In the genomic region with DNA sequence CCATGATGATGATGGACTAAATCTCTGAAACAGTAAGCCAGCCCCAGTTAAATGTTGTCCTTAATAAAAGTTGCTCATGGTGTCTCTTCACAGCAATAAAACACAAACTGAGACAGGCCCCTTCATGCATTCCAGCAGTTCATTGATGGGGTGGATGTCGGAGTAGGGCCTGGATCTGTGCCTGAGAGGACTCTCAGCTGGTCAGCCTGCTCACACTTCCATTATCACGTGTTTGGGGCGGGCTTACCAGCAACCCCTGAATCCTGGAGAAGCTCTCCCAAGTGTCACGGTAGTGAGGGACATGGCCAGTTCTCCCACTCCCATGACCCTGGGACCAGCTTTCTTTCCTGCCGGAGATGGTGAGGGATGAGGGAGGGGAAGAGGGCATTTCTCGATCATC, we compare ENCODE assay signal across 25 mouse cellular contexts. TPM values are rescaled to one million over a fixed set of nuclear protein-coding genes. Genes with fewer than 3 reads are reported as not detected.
DNase-seq lines count a peak whose midpoint lies in the region; ATAC-seq and TF ChIP-seq lines count a peak whose summit lies in the region.
"Had no signal": no experiment of that assay in that cellular context is flagged by ENCODE, and none has a peak within 500 bp of the region (broad histone marks: within the 10 kb centered on the region; RNA-seq: fewer than 3 reads in every experiment).

No protein-coding gene starts in this region.

- H3K9me3 ChIP-seq in kidney, embryonic 16.5 days (ENCODE audit: low read length) = no peaks in the 10 kb centered on the region
- H3K9me3 ChIP-seq in lung, postnatal 0 days (ENCODE audit: low read length) = no peaks in the 10 kb centered on the region
- H3K9me3 ChIP-seq: forebrain, embryonic 10.5 days; forebrain, embryonic 13.5 days; heart, embryonic 10.5 days; heart, embryonic 13.5 days had no signal

- H3K9ac ChIP-seq in kidney, embryonic 16.5 days (replicated peaks; ENCODE audit: low read length) = no peak overlapping the region
- no peak overlapping the region for H3K9ac ChIP-seq in lung, postnatal 0 days (replicated peaks; ENCODE audit: low read depth)
- H3K9ac ChIP-seq: forebrain, embryonic 13.5 days; heart, embryonic 13.5 days had no signal

- no peaks in the 10 kb centered on the region for H3K27me3 ChIP-seq in kidney, adult 2 months (replicated peaks; ENCODE audit: control insufficient read depth, insufficient read depth, low read length)
- H3K27me3 ChIP-seq in kidney, embryonic 16.5 days (ENCODE audit: insufficient read depth, low read length) = no peaks in the 10 kb centered on the region
- H3K27me3 ChIP-seq in lung, postnatal 0 days (replicated peaks; ENCODE audit: insufficient read depth, low read length) = no peaks in the 10 kb centered on the region
- H3K27me3 ChIP-seq: forebrain, embryonic 13.5 days had no signal

- ATAC-seq in kidney, embryonic 16.5 days (ENCODE audit: low FRiP score, low TSS enrichment) = no peak
- peak; percentile 56; the same call in 1 of the 2 replicates for ATAC-seq in lung, postnatal 0 days
- ATAC-seq: activated CD4-positive, CD25-positive, alpha-beta regulatory T cell, adult 4 months; forebrain, embryonic 13.5 days; forebrain, embryonic 16.5 days had no signal

- H3K36me3 ChIP-seq in kidney, adult 2 months (ENCODE audit: control insufficient read depth, insufficient read depth, low read length) = no peaks in the 10 kb centered on the region
- H3K36me3 ChIP-seq in kidney, embryonic 16.5 days (ENCODE audit: insufficient read depth, low read length) = no peaks in the 10 kb centered on the region
- no peaks in the 10 kb centered on the region for H3K36me3 ChIP-seq in lung, postnatal 0 days (ENCODE audit: insufficient read depth, low read length)
- H3K36me3 ChIP-seq: forebrain, embryonic 10.5 days; heart, embryonic 10.5 days; heart, embryonic 13.5 days had no signal

- H3K4me3 ChIP-seq in kidney, adult 2 months (ENCODE audit: insufficient read depth, low read depth, low read length) = no peak overlapping the region
- no peak overlapping the region for H3K4me3 ChIP-seq in kidney, embryonic 16.5 days (ENCODE audit: low read length)
- H3K4me3 ChIP-seq in lung, postnatal 0 days (ENCODE audit: low read depth, low read length) = no peak overlapping the region
- H3K4me3 ChIP-seq: forebrain, embryonic 10.5 days; forebrain, embryonic 13.5 days; heart, adult 2 months; heart, embryonic 10.5 days; heart, embryonic 13.5 days had no signal

- no peak for TF ChIP-seq CTCF in kidney, adult 2 months (conservative IDR thresholded peaks at IDR 0.05; ENCODE audit: insufficient read depth, insufficient read length, low read depth, low read length)
- TF ChIP-seq CTCF in lung, postnatal 0 days (IDR thresholded peaks at IDR 0.05) = no peak

- peak; percentile 12 for DNase-seq in kidney, adult 2 months
- peak; percentile 33 for DNase-seq in kidney, postnatal 14 days
- no peak for DNase-seq in kidney, postnatal 25 days
- DNase-seq in lung, postnatal 0 days (ENCODE audit: low spot score) = peak; percentile 49
- DNase-seq in lung, postnatal 36 days = peak; percentile 22
- no peak for DNase-seq in urinary bladder, adult 2 months (ENCODE audit: low spot score)
- DNase-seq in right cerebral cortex, postnatal 36 days (ENCODE audit: low spot score in 2 of 2) = no peak
- DNase-seq: adrenal gland, adult 8-10 months; adrenal gland, postnatal 25 days; cerebellum, adult 11-12 months; cerebellum, adult 8-10 months; cerebellum, postnatal 10 days; cerebellum, postnatal 36 days; gastrocnemius, postnatal 10 days; gastrocnemius, postnatal 36 days; heart, adult 2 months; heart, postnatal 14 days; heart, postnatal 4 days had no signal

- no peaks in the 10 kb centered on the region for H3K4me1 ChIP-seq in kidney, adult 2 months (ENCODE audit: control insufficient read depth, insufficient read depth, low read length)
- H3K4me1 ChIP-seq in kidney, embryonic 16.5 days (ENCODE audit: insufficient read depth, low read length) = peaks cover 35% of the 10 kb centered on the region
- H3K4me1 ChIP-seq in lung, postnatal 0 days (ENCODE audit: insufficient read depth, low read depth, low read length) = 0 out of 2 replicates have a peak, but pooled peaks cover 3% of the 10 kb centered on the region

- H3K4me2 ChIP-seq in kidney, embryonic 16.5 days (replicated peaks; ENCODE audit: low read depth, low read length) = no peak overlapping the region
- no peak overlapping the region for H3K4me2 ChIP-seq in lung, postnatal 0 days (replicated peaks; ENCODE audit: low read depth, low read length)
- H3K4me2 ChIP-seq: forebrain, embryonic 13.5 days; heart, embryonic 13.5 days had no signal

- 63% methylated on average over 6 of the region's 6 CpGs for WGBS in kidney, adult 2 months
- 47% methylated on average over 6 of the region's 6 CpGs for WGBS in kidney, embryonic 16.5 days
- 52% methylated on average over 6 of the region's 6 CpGs for WGBS in lung, postnatal 0 days

- H3K27ac ChIP-seq in kidney, adult 2 months (ENCODE audit: insufficient read depth, low read depth, low read length) = no peak overlapping the region
- H3K27ac ChIP-seq in kidney, embryonic 16.5 days (ENCODE audit: low read length) = no peak overlapping the region
- no peak overlapping the region for H3K27ac ChIP-seq in lung, postnatal 0 days (ENCODE audit: low read length)
- H3K27ac ChIP-seq: forebrain, embryonic 10.5 days; forebrain, embryonic 13.5 days; heart, adult 2 months; heart, embryonic 10.5 days; heart, embryonic 13.5 days had no signal

- TF ChIP-seq EP300 in lung, postnatal 0 days (IDR thresholded peaks at IDR 0.05) = no peak

- no peak for TF ChIP-seq POLR2A in kidney, adult 2 months (IDR thresholded peaks at IDR 0.05; ENCODE audit: low read depth, low read length)

RNA-seq across cellular contexts. Expression of a gene that starts 24.5 kb away (rescaled TPM):
- 16.7 and 17.6 TPM in 2 replicates for polyA plus RNA-seq in kidney, adult 2 months (2012; rRNA removed)
- 71.6 and 72.0 TPM in 2 replicates for polyA plus RNA-seq in kidney, embryonic 16.5 days (2015; fragmentation: Nextera tagmentation; extraction: Ambion mirVana)
- 28.5 and 30.8 TPM in 2 replicates for polyA plus RNA-seq in lung, postnatal 0 days (2015; fragmentation: Nextera tagmentation; extraction: Ambion mirVana)
- 19.3 and 22.1 TPM in 2 replicates for polyA plus RNA-seq in urinary bladder, adult 2 months (2012; rRNA removed)

Comparison
In these comparisons a context has a peak if more than half of its experiments do, and no peak if none do; other contexts are left out.
1. DNase-seq: peak in kidney, adult 2 months (single experiment), kidney, postnatal 14 days (single experiment), lung, postnatal 0 days (single experiment) and lung, postnatal 36 days (single experiment); none in kidney, postnatal 25 days (0 of 2), urinary bladder, adult 2 months (single experiment) and right cerebral cortex, postnatal 36 days (0 of 2).